Mouse (Mus musculus): ENCODE data around the gene Iqcg. TPM values are rescaled to one million over a fixed set of nuclear protein-coding genes. Genes with fewer than 3 reads are reported as not detected.

Iqcg gene
- polyA plus RNA-seq (2017; shearing (Covaris generic)): 0.44 TPM

GRCm38 (mm10) chr16:33056095-33056785, at the start of gene Iqcg, which contains the start of gene Rpl35a:
Iqcg (minus strand) TSS chr16:33056218.
Rpl35a (plus strand) TSS chr16:33056453.

GRCm38 (mm10) chr16:33062024-33062681, 6.1 kb upstream of the Iqcg start, which contains the start of gene Lmln:
Lmln (plus strand) TSS chr16:33062521.

Other genes with a start within 250 kb of the Iqcg start
- not detected for gene Smbd1, start 245.7 kb downstream of the Iqcg start, polyA plus RNA-seq (2017; shearing (Covaris generic))
- gene Fyttd1, start 178.7 kb downstream of the Iqcg start, polyA plus RNA-seq (2017; shearing (Covaris generic)): 80.6 TPM
- 24.7 TPM for gene Rubcn, start 178.5 kb downstream of the Iqcg start, polyA plus RNA-seq (2017; shearing (Covaris generic))
- gene Lrch3, start 142.1 kb downstream of the Iqcg start, polyA plus RNA-seq (2017; shearing (Covaris generic)): 91.0 TPM
- 801 TPM for gene Rpl35a, start 235 bp upstream of the Iqcg start, polyA plus RNA-seq (2017; shearing (Covaris generic))
- 0.46 TPM for gene Lmln, start 6.3 kb upstream of the Iqcg start, polyA plus RNA-seq (2017; shearing (Covaris generic))
- 8.9 TPM for gene Osbpl11, start 128.9 kb upstream of the Iqcg start, polyA plus RNA-seq (2017; shearing (Covaris generic))
- 121 TPM for gene Snx4, start 195.2 kb upstream of the Iqcg start, polyA plus RNA-seq (2017; shearing (Covaris generic))

Data from activated CD4-positive, CD25-positive, alpha-beta regulatory T cell, adult 9 weeks (primary cell).